Mouse (Mus musculus): ENCODE data around the gene Smarca4. TPM values are rescaled to one million over a fixed set of nuclear protein-coding genes. Genes with fewer than 3 reads are reported as not detected.

Smarca4 gene
- total and polyA plus RNA-seq, 2 experiments from 2014 or later, result 92.5 to 180 TPM

DNA sequence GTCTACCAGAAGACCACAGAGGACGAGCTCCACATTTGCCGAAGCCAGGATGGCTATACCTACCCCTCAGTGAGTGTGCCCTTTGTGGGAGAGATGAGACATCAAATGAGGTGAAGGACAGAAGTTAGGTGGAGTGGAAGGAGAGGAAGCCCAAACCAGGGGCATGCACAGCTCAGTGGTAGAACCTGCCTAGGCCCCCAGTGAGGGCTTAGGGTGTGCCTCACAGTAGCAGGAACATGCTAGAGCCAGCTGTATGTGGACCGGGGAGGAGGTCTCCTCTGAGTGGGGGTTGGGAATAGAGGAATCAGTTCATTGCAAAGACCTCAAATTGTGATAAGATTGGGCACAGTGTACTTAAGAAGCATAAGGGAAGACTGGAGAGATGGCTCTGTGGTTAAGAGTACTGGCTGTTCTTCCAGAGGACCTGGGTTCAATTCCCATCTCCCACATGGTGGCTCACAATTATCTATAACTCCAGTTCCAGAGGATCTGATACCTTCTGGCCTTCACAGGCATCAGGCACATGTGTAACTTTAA is 131.3 kb downstream of the Smarca4 start:
- H3K9me3 ChIP-seq (ENCODE audit: low read length), result no peaks in the 10 kb centered on the region
- no peak overlapping the region for H3K9ac ChIP-seq
- DNase-seq (no peak), ATAC-seq (no peak)
- no peak for TF ChIP-seq CTCF (IDR thresholded peaks at IDR 0.05; ENCODE audit: low read depth)
- H3K36me3 ChIP-seq (ENCODE audit: insufficient read depth), result peaks cover 67% of the 10 kb centered on the region
- 88% methylated on average over 3 of the region's 3 CpGs for WGBS
- peak overlapping the region; percentile 29; the same call in 1 of the 2 replicates for H3K27ac ChIP-seq (ENCODE audit: low read depth, low read length)
- H3K4me2 ChIP-seq (ENCODE audit: low read depth), result no peak overlapping the region
- no peak overlapping the region for H3K4me3 ChIP-seq (ENCODE audit: low read depth, low read length)
- H3K4me1 ChIP-seq (ENCODE audit: insufficient read depth), result no peaks in the 10 kb centered on the region
- H3K27me3 ChIP-seq (ENCODE audit: insufficient read depth, low read length), result no peaks in the 10 kb centered on the region

GRCm38 (mm10) chr9:21748033-21748432 is 132.1 kb downstream of the Smarca4 start:
- H3K9ac ChIP-seq, result no peak overlapping the region
- no peak overlapping the region for H3K4me3 ChIP-seq (ENCODE audit: low read depth, low read length)
- peaks cover 60% of the 10 kb centered on the region for H3K36me3 ChIP-seq (ENCODE audit: insufficient read depth)
- H3K4me2 ChIP-seq (ENCODE audit: low read depth), result no peak overlapping the region
- H3K27ac ChIP-seq (ENCODE audit: low read depth, low read length), result peak overlapping the region; percentile 29
- peak; percentile 65 for DNase-seq
- WGBS, result 40% methylated on average over 7 of the region's 7 CpGs
- H3K4me1 ChIP-seq (ENCODE audit: insufficient read depth), result no peaks in the 10 kb centered on the region
- peak; percentile 89 for ATAC-seq
- H3K27me3 ChIP-seq (ENCODE audit: insufficient read depth, low read length), result no peaks in the 10 kb centered on the region
- TF ChIP-seq CTCF (IDR thresholded peaks at IDR 0.05; ENCODE audit: low read depth), result no peak
- H3K9me3 ChIP-seq (ENCODE audit: low read length), result no peaks in the 10 kb centered on the region

GRCm38 (mm10) chr9:21748491-21748890 is 132.5 kb downstream of the Smarca4 start:
- no peak for TF ChIP-seq CTCF (IDR thresholded peaks at IDR 0.05; ENCODE audit: low read depth)
- Histone ChIP-seq H3K4me2 (ENCODE audit: low read depth) (no peak overlapping the region), H3K9ac (no peak overlapping the region), H3K4me1 (ENCODE audit: insufficient read depth) (no peaks in the 10 kb centered on the region), H3K36me3 (ENCODE audit: insufficient read depth) (peaks cover 60% of the 10 kb centered on the region), H3K9me3 (ENCODE audit: low read length) (no peaks in the 10 kb centered on the region), H3K27ac (ENCODE audit: low read depth, low read length) (0 out of 2 replicates have a peak overlapping the region, but pooled peaks have one; percentile 29), H3K4me3 (ENCODE audit: low read depth, low read length) (no peak overlapping the region), H3K27me3 (ENCODE audit: insufficient read depth, low read length) (no peaks in the 10 kb centered on the region)
- ATAC-seq, result no peak
- WGBS, result 79% methylated on average over 10 of the region's 10 CpGs
- DNase-seq, result no peak

GRCm38 (mm10) chr9:21749382-21750118 is 133.6 kb downstream of the Smarca4 start:
- no peaks in the 10 kb centered on the region for H3K4me1 ChIP-seq (ENCODE audit: insufficient read depth)
- H3K9ac ChIP-seq, result no peak overlapping the region
- H3K27me3 ChIP-seq (ENCODE audit: insufficient read depth, low read length), result no peaks in the 10 kb centered on the region
- no peak overlapping the region for H3K27ac ChIP-seq (ENCODE audit: low read depth, low read length)
- no peak overlapping the region for H3K4me3 ChIP-seq (ENCODE audit: low read depth, low read length)
- no peak for TF ChIP-seq CTCF (IDR thresholded peaks at IDR 0.05; ENCODE audit: low read depth)
- H3K9me3 ChIP-seq (ENCODE audit: low read length), result no peaks in the 10 kb centered on the region
- WGBS, result 87% methylated on average over 6 of the region's 6 CpGs
- no peak overlapping the region for H3K4me2 ChIP-seq (ENCODE audit: low read depth)
- ATAC-seq, result no peak
- peaks cover 51% of the 10 kb centered on the region for H3K36me3 ChIP-seq (ENCODE audit: insufficient read depth)
- DNase-seq, result no peak

- TF ChIP-seq CTCF (IDR thresholded peaks at IDR 0.05; ENCODE audit: low read depth), result no peak
- ATAC-seq, result no peak
- Histone ChIP-seq H3K36me3 (ENCODE audit: insufficient read depth) (peaks cover 42% of the 10 kb centered on the region), H3K4me2 (ENCODE audit: low read depth) (no peak overlapping the region), H3K4me3 (ENCODE audit: low read depth, low read length) (no peak overlapping the region), H3K27me3 (ENCODE audit: insufficient read depth, low read length) (no peaks in the 10 kb centered on the region), H3K9me3 (ENCODE audit: low read length) (no peaks in the 10 kb centered on the region), H3K27ac (ENCODE audit: low read depth, low read length) (no peak overlapping the region), H3K9ac (no peak overlapping the region), H3K4me1 (ENCODE audit: insufficient read depth) (no peaks in the 10 kb centered on the region)
- no peak for DNase-seq
- WGBS, result 75% methylated on average over 3 of the region's 3 CpGs
Observed at GRCm38 (mm10) chr9:21750370-21750769, 134.4 kb downstream of the Smarca4 start.

DNA sequence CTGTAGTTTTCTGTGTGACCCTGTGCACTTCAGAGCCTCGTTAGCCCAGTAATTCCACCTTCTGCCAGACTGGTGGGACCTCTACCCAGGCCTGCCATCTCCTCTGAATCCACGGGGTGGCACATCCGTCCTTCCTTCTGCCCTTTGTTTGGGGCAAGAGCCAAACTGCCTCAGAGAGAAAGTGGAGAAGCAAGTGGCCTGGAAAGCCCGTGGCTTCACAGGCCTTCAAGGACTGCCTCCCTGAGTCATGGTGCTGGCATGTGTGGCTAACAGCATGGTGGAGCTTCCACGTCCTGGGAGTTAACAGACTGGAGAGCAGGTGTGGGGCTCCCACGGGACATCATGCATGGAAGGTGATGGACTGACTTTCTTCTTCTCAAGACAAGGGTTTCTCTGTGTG is 135.4 kb downstream of the Smarca4 start:
- no peak overlapping the region for H3K4me3 ChIP-seq (ENCODE audit: low read depth, low read length)
- no peak overlapping the region for H3K27ac ChIP-seq (ENCODE audit: low read depth, low read length)
- H3K27me3 ChIP-seq (ENCODE audit: insufficient read depth, low read length), result no peaks in the 10 kb centered on the region
- H3K9me3 ChIP-seq (ENCODE audit: low read length), result no peaks in the 10 kb centered on the region
- no peak for ATAC-seq
- no peaks in the 10 kb centered on the region for H3K4me1 ChIP-seq (ENCODE audit: insufficient read depth)
- H3K4me2 ChIP-seq (ENCODE audit: low read depth), result no peak overlapping the region
- WGBS, result 57% methylated on average over 6 of the region's 6 CpGs
- TF ChIP-seq CTCF (IDR thresholded peaks at IDR 0.05; ENCODE audit: low read depth), result peak; percentile 36
- peaks cover 33% of the 10 kb centered on the region for H3K36me3 ChIP-seq (ENCODE audit: insufficient read depth)
- H3K9ac ChIP-seq, result no peak overlapping the region
- no peak for DNase-seq

DNA sequence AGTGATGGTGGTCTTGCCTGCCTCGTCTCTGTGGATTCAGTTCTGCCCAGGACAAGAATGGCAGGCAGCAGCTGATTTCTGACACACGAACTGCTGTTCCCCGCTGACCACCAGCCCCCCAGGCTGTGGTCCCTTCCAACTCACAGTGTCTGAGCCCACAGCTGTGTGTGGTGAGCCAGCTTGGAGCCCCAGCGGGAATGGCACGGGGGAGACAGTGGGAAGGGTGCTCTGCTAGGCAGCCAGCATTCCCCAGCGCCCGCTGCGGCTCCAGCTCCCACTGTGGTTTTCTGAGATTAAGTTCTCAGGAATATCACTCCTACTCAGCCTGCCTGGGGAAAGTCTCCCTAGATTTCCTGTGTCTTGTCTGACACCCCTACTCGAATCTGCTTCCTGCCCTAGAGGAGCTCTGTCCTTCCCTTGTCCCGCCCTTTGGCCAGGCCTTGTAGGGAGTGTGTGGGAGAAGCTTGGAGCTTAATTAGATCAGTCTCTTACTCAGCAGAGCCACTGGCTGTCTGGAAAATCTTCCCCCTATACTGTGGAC is 136.4 kb downstream of the Smarca4 start:
- 63% methylated on average over 10 of the region's 10 CpGs for WGBS
- no peaks in the 10 kb centered on the region for H3K27me3 ChIP-seq (ENCODE audit: insufficient read depth, low read length)
- TF ChIP-seq CTCF (IDR thresholded peaks at IDR 0.05; ENCODE audit: low read depth), result no peak
- DNase-seq (no peak), ATAC-seq (no peak)
- no peak overlapping the region for H3K4me2 ChIP-seq (ENCODE audit: low read depth)
- no peaks in the 10 kb centered on the region for H3K4me1 ChIP-seq (ENCODE audit: insufficient read depth)
- no peak overlapping the region for H3K4me3 ChIP-seq (ENCODE audit: low read depth, low read length)
- no peak overlapping the region for H3K9ac ChIP-seq
- H3K36me3 ChIP-seq (ENCODE audit: insufficient read depth), result peaks cover 23% of the 10 kb centered on the region
- no peaks in the 10 kb centered on the region for H3K9me3 ChIP-seq (ENCODE audit: low read length)
- no peak overlapping the region for H3K27ac ChIP-seq (ENCODE audit: low read depth, low read length)

MicroRNA genes within 50 kb of the gene (microRNA counts, 519-probe panel; counts per million panel counts)
- microRNA mmu-miR-1946b, result not detected

Small RNAs within 50 kb of the gene (microRNA-seq; reads per million reads assigned to microRNA genes)
- gene Mir1946b, result 0 reads per million in 2 experiments

Other genes starting within 250 kb of the Smarca4 start
- gene Ilf3, start 248.3 kb upstream of the Smarca4 start, total RNA-seq (2014; rRNA removed), result 114 and 135 TPM in 2 replicates
- gene Ilf3, start 248.3 kb upstream of the Smarca4 start, polyA plus RNA-seq (2015; fragmentation: Nextera tagmentation; extraction: Ambion mirVana), result 191 and 214 TPM in 2 replicates
- gene Qtrt1, start 204.3 kb upstream of the Smarca4 start, total RNA-seq (2014; rRNA removed), result 37.7 and 51.7 TPM in 2 replicates
- gene Qtrt1, start 204.3 kb upstream of the Smarca4 start, polyA plus RNA-seq (2015; fragmentation: Nextera tagmentation; extraction: Ambion mirVana), result 34.8 and 43.9 TPM in 2 replicates
- 65.6 and 68.5 TPM in 2 replicates for gene Dnm2, start 191.3 kb upstream of the Smarca4 start, total RNA-seq (2014; rRNA removed)
- gene Dnm2, start 191.3 kb upstream of the Smarca4 start, polyA plus RNA-seq (2015; fragmentation: Nextera tagmentation; extraction: Ambion mirVana), result 56.0 and 64.0 TPM in 2 replicates
- gene Tmed1, start 105.9 kb upstream of the Smarca4 start, total RNA-seq (2014; rRNA removed), result 44.2 and 45.1 TPM in 2 replicates
- gene Tmed1, start 105.9 kb upstream of the Smarca4 start, polyA plus RNA-seq (2015; fragmentation: Nextera tagmentation; extraction: Ambion mirVana), result 51.9 and 52.8 TPM in 2 replicates
- 0.14 and 2.2 TPM in 2 replicates for gene AB124611, start 90.0 kb upstream of the Smarca4 start, total RNA-seq (2014; rRNA removed)
- 0.87 and 0.98 TPM in 2 replicates for gene AB124611, start 90.0 kb upstream of the Smarca4 start, polyA plus RNA-seq (2015; fragmentation: Nextera tagmentation; extraction: Ambion mirVana)
- gene Carm1, start 69.3 kb upstream of the Smarca4 start, total RNA-seq (2014; rRNA removed), result 64.8 and 81.4 TPM in 2 replicates
- gene Carm1, start 69.3 kb upstream of the Smarca4 start, polyA plus RNA-seq (2015; fragmentation: Nextera tagmentation; extraction: Ambion mirVana), result 20.7 and 25.9 TPM in 2 replicates
- gene Timm29, start 23.4 kb upstream of the Smarca4 start, total RNA-seq (2014; rRNA removed), result 61.2 and 81.5 TPM in 2 replicates
- gene Timm29, start 23.4 kb upstream of the Smarca4 start, polyA plus RNA-seq (2015; fragmentation: Nextera tagmentation; extraction: Ambion mirVana), result 56.3 and 61.7 TPM in 2 replicates
- gene Yipf2, start 23.3 kb upstream of the Smarca4 start, total RNA-seq (2014; rRNA removed), result 10.6 and 16.0 TPM in 2 replicates
- 12.0 and 12.6 TPM in 2 replicates for gene Yipf2, start 23.3 kb upstream of the Smarca4 start, polyA plus RNA-seq (2015; fragmentation: Nextera tagmentation; extraction: Ambion mirVana)
- gene Ldlr, start 107.3 kb downstream of the Smarca4 start, total RNA-seq (2014; rRNA removed), result 19.1 and 26.8 TPM in 2 replicates
- gene Ldlr, start 107.3 kb downstream of the Smarca4 start, polyA plus RNA-seq (2015; fragmentation: Nextera tagmentation; extraction: Ambion mirVana), result 6.5 and 11.1 TPM in 2 replicates
- gene Spc24, start 144.1 kb downstream of the Smarca4 start, total RNA-seq (2014; rRNA removed), result 7.7 and 8.2 TPM in 2 replicates
- gene Spc24, start 144.1 kb downstream of the Smarca4 start, polyA plus RNA-seq (2015; fragmentation: Nextera tagmentation; extraction: Ambion mirVana), result 13.5 and 14.3 TPM in 2 replicates
- 8.5 and 12.4 TPM in 2 replicates for gene Kank2, start 182.6 kb downstream of the Smarca4 start, total RNA-seq (2014; rRNA removed)
- gene Kank2, start 182.6 kb downstream of the Smarca4 start, polyA plus RNA-seq (2015; fragmentation: Nextera tagmentation; extraction: Ambion mirVana), result 2.2 and 2.3 TPM in 2 replicates
- gene Angptl8, start 219.3 kb downstream of the Smarca4 start, total RNA-seq (2014; rRNA removed), result not detected in 2 replicates
- gene Angptl8, start 219.3 kb downstream of the Smarca4 start, polyA plus RNA-seq (2015; fragmentation: Nextera tagmentation; extraction: Ambion mirVana), result 0.18 TPM in 1 of 2 replicates, not detected in the other
- 6.0 and 15.2 TPM in 2 replicates for gene Dock6, start 236.5 kb downstream of the Smarca4 start, total RNA-seq (2014; rRNA removed)
- 5.7 and 8.3 TPM in 2 replicates for gene Dock6, start 236.5 kb downstream of the Smarca4 start, polyA plus RNA-seq (2015; fragmentation: Nextera tagmentation; extraction: Ambion mirVana)